Mouse (Mus musculus): ENCODE measurements around the gene Auts2. TPM values are rescaled to one million over a fixed set of nuclear protein-coding genes. Genes with fewer than 3 reads are reported as not detected.

Gene Auts2
- total and polyA plus RNA-seq, 3 experiments, result not detected

- H3K27ac ChIP-seq (ENCODE audit: insufficient read depth, low read depth), result no peak overlapping the region
- DNase-seq (ENCODE audit: extremely low read depth), result no peak
- H3K9ac ChIP-seq (ENCODE audit: insufficient read depth, low read depth), result no peak overlapping the region
- TF ChIP-seq BHLHE40 (IDR thresholded peaks at IDR 0.05; ENCODE audit: low read depth, low read length) (no peak), UBTF (IDR thresholded peaks at IDR 0.05; ENCODE audit: low read depth, low read length) (no peak), MAZ (IDR thresholded peaks at IDR 0.05; ENCODE audit: low read depth, low read length) (no peak), IRF4 (IDR thresholded peaks at IDR 0.05; ENCODE audit: low read depth, low read length) (no peak), POLR2AphosphoS2 (IDR thresholded peaks at IDR 0.05; ENCODE audit: low read depth, low read length) (no peak), TCF12 (IDR thresholded peaks at IDR 0.05; ENCODE audit: low read depth, low read length) (no peak), MAFK (IDR thresholded peaks at IDR 0.05; ENCODE audit: insufficient replicate concordance, low read length) (no peak), CHD2 (IDR thresholded peaks at IDR 0.05; ENCODE audit: low read length) (no peak), ZMIZ1 (IDR thresholded peaks at IDR 0.05; ENCODE audit: low read depth, low read length) (no peak), GABPA (IDR thresholded peaks at IDR 0.05; ENCODE audit: insufficient replicate concordance, low read depth, low read length) (no peak), MAX (IDR thresholded peaks at IDR 0.05; ENCODE audit: low read length) (no peak), JUN (IDR thresholded peaks at IDR 0.05; ENCODE audit: insufficient read depth, low read depth, low read length) (no peak), EP300 (IDR thresholded peaks at IDR 0.05; ENCODE audit: low read length) (no peak), TBP (conservative IDR thresholded peaks at IDR 0.05; ENCODE audit: low read depth, low read length) (no peak), ZC3H11A (IDR thresholded peaks at IDR 0.05; ENCODE audit: low read depth, low read length) (no peak)
- no peaks in the 10 kb centered on the region for H3K4me1 ChIP-seq (ENCODE audit: control insufficient read depth in 1 of 2, insufficient read depth in 2 of 2)
- in situ Hi-C loops (cut with MboI; ENCODE audit: low pct_ligation_motif_present, low pct_unique_long_range_greater_than_20kb, low sequenced_read_pairs) (no loop called here), dilution Hi-C loops (cut with MboI; ENCODE audit: extremely low pct_ligation_motif_present, extremely low pct_unique_long_range_greater_than_20kb, low sequenced_read_pairs) (no loop called here)
- H3K79me2 ChIP-seq (replicated peaks; ENCODE audit: control insufficient read depth, extremely low read depth, insufficient read depth, poor library complexity, severe bottlenecking), result no peaks in the 10 kb centered on the region
- H3K4me3 ChIP-seq (replicated peaks in 1 of 3; ENCODE audit: low read depth in 2 of 3, low read length in 2 of 3, poor library complexity in 1 of 3), result no peak overlapping the region
- no peaks in the 10 kb centered on the region for H3K36me3 ChIP-seq (replicated peaks in 1 of 2; ENCODE audit: control insufficient read depth in 1 of 2, insufficient read depth in 1 of 2, low read length in 1 of 2)
- H3K27me3 ChIP-seq (replicated peaks), result no peaks in the 10 kb centered on the region
- H3K9me3 ChIP-seq (replicated peaks; ENCODE audit: low read length), result peaks cover 80% of the 10 kb centered on the region
- H3K4me2 ChIP-seq (ENCODE audit: insufficient read depth, low read depth, poor library complexity, severe bottlenecking), result no peak overlapping the region
Observed at GRCm38 (mm10) chr5:132318026-132318765, 224.9 kb downstream of the Auts2 start.

GRCm38 (mm10) chr5:132316897-132317296 is 226.2 kb downstream of the Auts2 start:
- H3K27ac ChIP-seq (ENCODE audit: insufficient read depth, low read depth), result no peak overlapping the region
- no peaks in the 10 kb centered on the region for H3K4me1 ChIP-seq (ENCODE audit: control insufficient read depth in 1 of 2, insufficient read depth in 2 of 2)
- no peaks in the 10 kb centered on the region for H3K79me2 ChIP-seq (replicated peaks; ENCODE audit: control insufficient read depth, extremely low read depth, insufficient read depth, poor library complexity, severe bottlenecking)
- no peaks in the 10 kb centered on the region for H3K36me3 ChIP-seq (replicated peaks in 1 of 2; ENCODE audit: control insufficient read depth in 1 of 2, insufficient read depth in 1 of 2, low read length in 1 of 2)
- DNase-seq (ENCODE audit: extremely low read depth), result no peak
- dilution Hi-C loops (cut with MboI; ENCODE audit: extremely low pct_ligation_motif_present, extremely low pct_unique_long_range_greater_than_20kb, low sequenced_read_pairs) (no loop called here), in situ Hi-C loops (cut with MboI; ENCODE audit: low pct_ligation_motif_present, low pct_unique_long_range_greater_than_20kb, low sequenced_read_pairs) (no loop called here)
- TF ChIP-seq E2F4 (IDR thresholded peaks at IDR 0.05; ENCODE audit: insufficient replicate concordance, low read depth, low read length) (no peak), ETS1 (conservative IDR thresholded peaks at IDR 0.05; ENCODE audit: low read depth, low read length) (no peak), EP300 (IDR thresholded peaks at IDR 0.05; ENCODE audit: low read length) (no peak), MAFK (IDR thresholded peaks at IDR 0.05; ENCODE audit: insufficient replicate concordance, low read length) (no peak)
- H3K4me2 ChIP-seq (ENCODE audit: insufficient read depth, low read depth, poor library complexity, severe bottlenecking), result no peak overlapping the region
- H3K9ac ChIP-seq (ENCODE audit: insufficient read depth, low read depth), result no peak overlapping the region
- no peaks in the 10 kb centered on the region for H3K27me3 ChIP-seq (replicated peaks)
- H3K4me3 ChIP-seq (replicated peaks in 1 of 3; ENCODE audit: low read depth in 2 of 3, low read length in 2 of 3, poor library complexity in 1 of 3), result no peak overlapping the region
- H3K9me3 ChIP-seq (replicated peaks; ENCODE audit: low read length), result peaks cover 77% of the 10 kb centered on the region

All from CH12.LX (cell line).